In genomic region chr1:61203170-61203569, GRCm38 (mm10) we compare ENCODE assay signal across 9 mouse cellular contexts.
DNase-seq lines count a peak whose midpoint lies in the region; ATAC-seq and TF ChIP-seq lines count a peak whose summit lies in the region.
"Had no signal": no experiment of that assay in that cellular context is flagged by ENCODE, and none has a peak within 500 bp of the region (broad histone marks: within the 10 kb centered on the region; RNA-seq: fewer than 3 reads in every experiment).

No protein-coding gene starts in this region.

- no peaks in the 10 kb centered on the region for H3K9me3 ChIP-seq in forebrain, embryonic 14.5 days (replicated peaks; ENCODE audit: control insufficient read depth, low read length)
- no peaks in the 10 kb centered on the region for H3K9me3 ChIP-seq in hindbrain, postnatal 0 days (ENCODE audit: low read length)
- no peaks in the 10 kb centered on the region for H3K9me3 ChIP-seq in neural tube, embryonic 12.5 days

- H3ac ChIP-seq in C2C12 (ENCODE audit: control insufficient read depth, insufficient read length, low read depth): no peak overlapping the region

- no peaks in the 10 kb centered on the region for H3K79me2 ChIP-seq in C2C12 (ENCODE audit: control insufficient read depth, insufficient read depth)

- H3K79me3 ChIP-seq in C2C12 (ENCODE audit: low read depth): no peaks in the 10 kb centered on the region

- H3K4me3 ChIP-seq in C2C12 (ENCODE audit: insufficient read depth, poor library complexity, severe bottlenecking): no peak overlapping the region
- no peak overlapping the region for H3K4me3 ChIP-seq in forebrain, embryonic 14.5 days (ENCODE audit: low read depth, low read length)
- no peak overlapping the region for H3K4me3 ChIP-seq in hindbrain, postnatal 0 days (ENCODE audit: low read length)
- no peak overlapping the region for H3K4me3 ChIP-seq in neural tube, embryonic 12.5 days

- TF ChIP-seq CTCF in C2C12 (IDR thresholded peaks at IDR 0.05; ENCODE audit: control insufficient read depth, insufficient read depth, insufficient read length): no peak
- no peak for TF ChIP-seq CTCF in hindbrain, postnatal 0 days (IDR thresholded peaks at IDR 0.05; ENCODE audit: low read depth)

- no peaks in the 10 kb centered on the region for H3K36me3 ChIP-seq in C2C12 (ENCODE audit: control insufficient read depth, insufficient read depth)
- H3K36me3 ChIP-seq in forebrain, embryonic 14.5 days (ENCODE audit: control insufficient read depth, insufficient read depth, low read length): no peaks in the 10 kb centered on the region
- H3K36me3 ChIP-seq in hindbrain, postnatal 0 days (ENCODE audit: insufficient read depth, low read length): no peaks in the 10 kb centered on the region
- no peaks in the 10 kb centered on the region for H3K36me3 ChIP-seq in neural tube, embryonic 12.5 days

- H3K4me1 ChIP-seq in forebrain, embryonic 14.5 days (ENCODE audit: control insufficient read depth, insufficient read depth, low read length): peaks cover 22% of the 10 kb centered on the region
- H3K4me1 ChIP-seq in hindbrain, postnatal 0 days (ENCODE audit: insufficient read depth, low read length): peaks cover 7% of the 10 kb centered on the region; the same call in 1 of the 2 replicates
- H3K4me1 ChIP-seq in neural tube, embryonic 12.5 days: peaks cover 16% of the 10 kb centered on the region

- 18% methylated on average over 15 of the region's 15 CpGs for WGBS in forebrain, embryonic 14.5 days
- WGBS in hindbrain, postnatal 0 days: 32% methylated on average over 15 of the region's 15 CpGs
- 27% methylated on average over 15 of the region's 15 CpGs for WGBS in neural tube, embryonic 12.5 days

- H3K27me3 ChIP-seq in C2C12 (ENCODE audit: control insufficient read depth, insufficient read depth, insufficient read length): no peaks in the 10 kb centered on the region
- H3K27me3 ChIP-seq in forebrain, embryonic 14.5 days (replicated peaks; ENCODE audit: control insufficient read depth, insufficient read depth, low read length): no peaks in the 10 kb centered on the region
- H3K27me3 ChIP-seq in hindbrain, postnatal 0 days (ENCODE audit: insufficient read depth, low read length): no peaks in the 10 kb centered on the region
- H3K27me3 ChIP-seq in neural tube, embryonic 12.5 days (replicated peaks): no peaks in the 10 kb centered on the region

- peak; percentile 18 for DNase-seq in cerebellum, adult 11 months
- DNase-seq in forebrain, embryonic 14.5 days (ENCODE audit: low spot score): peak; percentile 69
- peak; percentile 43 for DNase-seq in hindbrain, postnatal 0 days (ENCODE audit: low spot score)
- no peak for DNase-seq in left cerebral cortex, adult 11 months (ENCODE audit: low spot score)
- no peak for DNase-seq in right cerebral cortex, postnatal 14 days

- H3K4me2 ChIP-seq in forebrain, embryonic 14.5 days (ENCODE audit: low read length): peak overlapping the region; percentile 30
- H3K4me2 ChIP-seq in hindbrain, postnatal 0 days (ENCODE audit: low read depth, low read length): 0 out of 2 replicates have a peak overlapping the region, but pooled peaks have one; percentile 20
- peak overlapping the region; percentile 44 for H3K4me2 ChIP-seq in neural tube, embryonic 12.5 days (replicated peaks)

- ATAC-seq in forebrain, embryonic 14.5 days: peak; percentile 79
- ATAC-seq in hindbrain, postnatal 0 days: peak; percentile 55; the same call in 1 of the 2 replicates
- ATAC-seq in neural tube, embryonic 12.5 days (ENCODE audit: low FRiP score, low read depth): peak; percentile 74; the same call in 1 of the 2 replicates
- no peak for ATAC-seq in granulocyte monocyte progenitor cell, adult 5-6 weeks (replicated peaks; ENCODE audit: poor library complexity, severe bottlenecking)

- H3K27ac ChIP-seq in forebrain, embryonic 14.5 days (ENCODE audit: low read depth, low read length): peak overlapping the region; percentile 69
- H3K27ac ChIP-seq in hindbrain, postnatal 0 days: no peak overlapping the region
- no peak overlapping the region for H3K27ac ChIP-seq in neural tube, embryonic 12.5 days
- H3K27ac ChIP-seq: macrophage had no signal

- no peak overlapping the region for H3K9ac ChIP-seq in forebrain, embryonic 14.5 days (ENCODE audit: low read length)
- H3K9ac ChIP-seq in hindbrain, postnatal 0 days (replicated peaks; ENCODE audit: low read length): no peak overlapping the region
- H3K9ac ChIP-seq in neural tube, embryonic 12.5 days: no peak overlapping the region

TF ChIP-seq in C2C12, 6 proteins besides CTCF, POLR2A, EP300 and RAD21:
- peak; percentile 49 for TF ChIP-seq MYOD1 (IDR thresholded peaks at IDR 0.05; ENCODE audit: control insufficient read depth, insufficient read length, low read depth)
- no peak for TF ChIP-seq FOSL1 (IDR thresholded peaks at IDR 0.05; ENCODE audit: insufficient read depth, low read length, poor library complexity, severe bottlenecking)
- TF ChIP-seq MAX (IDR thresholded peaks at IDR 0.05): no peak

Comparison
In these comparisons a context has a peak if more than half of its experiments do, and no peak if none do; other contexts are left out.
1. DNase-seq: peak in cerebellum, adult 11 months (single experiment), forebrain, embryonic 14.5 days (single experiment) and hindbrain, postnatal 0 days (single experiment); none in left cerebral cortex, adult 11 months (single experiment) and right cerebral cortex, postnatal 14 days (single experiment).
2. Peak in every context shown above with its lines, with median percentiles within 50 percentile points of each other: H3K4me2 ChIP-seq.